Mouse (Mus musculus): ENCODE measurements at regions not wholly inside any gene's neighbourhood (a gene's known extent, or its start where the extent isn't known, plus 50 kb on each side); places are given as distances from the start of the nearest gene placed in this dataset.
A peak's percentile ranks its signal among the peaks of the same experiment; 100 is the strongest.

GRCm38 (mm10) chr8:44155705-44156321 is 446.0 kb upstream of the Adam34 start:
- DNase-seq: no peak

DNA sequence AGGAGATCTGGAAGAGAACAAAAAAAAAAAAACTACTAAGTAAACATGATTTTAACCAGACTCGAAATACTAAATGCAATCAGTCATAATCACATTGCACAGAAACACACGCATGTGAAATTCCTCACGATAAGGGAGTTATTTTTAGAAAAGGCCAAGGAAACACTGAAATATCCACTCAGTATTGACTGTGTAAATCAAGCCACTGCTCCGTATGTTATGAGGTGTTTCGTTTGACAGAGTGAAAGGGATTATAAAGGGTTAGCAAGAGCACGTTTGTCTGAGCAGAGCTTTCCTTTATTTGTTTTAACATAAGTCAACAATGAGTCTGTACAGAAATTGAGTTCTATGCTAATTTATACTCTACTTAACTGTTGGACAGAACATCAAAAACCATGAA is 455.3 kb upstream of the Adam34 start:
- no peak for DNase-seq

DNA sequence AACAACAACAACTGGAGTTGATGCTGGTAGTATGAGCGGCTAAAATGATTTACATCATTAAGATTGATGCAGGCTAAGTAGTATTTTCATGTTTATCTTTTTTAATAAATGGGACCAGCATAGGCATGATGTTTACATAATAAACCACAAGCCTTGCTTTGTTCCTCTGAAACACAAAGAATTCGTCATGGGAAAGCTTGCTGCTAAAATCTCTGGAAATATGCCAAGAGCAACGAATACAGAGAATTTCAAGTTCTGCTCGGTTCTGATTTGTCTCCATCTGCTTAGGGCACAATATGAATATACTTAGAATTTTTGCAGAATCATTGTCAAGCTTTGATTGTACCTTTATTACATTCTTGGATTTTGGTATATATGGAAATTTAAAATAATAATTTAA is 467.2 kb upstream of the Adam34 start:
- no peak for DNase-seq

DNA sequence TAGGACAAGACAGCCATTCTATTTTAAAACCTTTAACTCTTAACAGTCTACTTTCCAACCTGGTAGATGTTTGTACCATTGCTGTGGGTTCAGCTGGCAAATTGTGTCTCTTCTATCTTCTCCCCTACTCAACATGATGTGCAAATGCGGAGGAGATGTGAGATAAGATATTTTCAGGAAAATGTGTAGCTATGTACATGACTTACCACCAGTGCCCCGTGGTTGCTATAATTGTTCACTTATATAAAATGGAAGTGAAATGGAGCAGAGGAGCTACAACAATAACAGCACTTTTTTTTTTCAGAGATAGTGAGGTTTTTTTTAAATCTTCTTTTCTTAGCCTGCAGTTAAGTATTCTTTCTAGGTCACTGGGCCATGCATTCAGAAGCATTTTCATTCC is 492.4 kb upstream of the Adam34 start:
- no peak for DNase-seq

DNA sequence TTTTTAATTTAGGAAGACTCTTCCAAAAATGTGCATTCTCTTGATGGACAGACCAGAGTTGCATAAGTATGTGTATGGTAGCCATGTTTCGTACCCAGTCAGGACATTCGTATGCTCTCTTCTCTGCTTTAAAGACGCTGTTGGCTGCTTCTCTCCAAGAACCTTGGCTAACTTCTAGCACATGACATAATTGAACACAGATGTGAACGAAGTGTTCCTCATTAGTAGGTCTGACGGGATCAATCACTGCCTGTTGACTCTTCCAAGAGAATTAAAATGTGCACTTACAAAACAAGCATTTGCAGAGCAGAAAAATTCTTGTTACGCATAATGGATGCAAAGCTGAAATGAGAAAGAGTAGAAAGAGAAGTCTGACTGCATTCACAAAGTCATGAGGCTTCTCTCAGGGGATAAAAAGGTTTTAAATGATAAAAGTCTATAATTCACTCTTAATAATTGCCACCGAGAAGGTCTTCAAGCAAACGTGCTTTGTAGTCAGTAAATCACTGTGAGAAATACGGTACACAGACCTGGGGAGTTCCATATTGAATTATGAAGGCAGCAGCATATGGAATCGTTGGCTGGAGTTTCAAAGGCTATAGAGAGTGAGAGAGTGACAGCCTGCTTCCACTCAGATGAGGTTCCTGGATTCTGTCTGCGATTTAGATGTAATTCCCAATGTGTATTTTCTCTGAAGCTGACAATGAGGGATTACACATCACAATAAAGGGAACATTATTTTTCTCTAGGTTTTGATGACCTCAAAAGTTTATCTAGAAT is 496.7 kb upstream of the Adam34 start:
- DNase-seq: no peak

DNA sequence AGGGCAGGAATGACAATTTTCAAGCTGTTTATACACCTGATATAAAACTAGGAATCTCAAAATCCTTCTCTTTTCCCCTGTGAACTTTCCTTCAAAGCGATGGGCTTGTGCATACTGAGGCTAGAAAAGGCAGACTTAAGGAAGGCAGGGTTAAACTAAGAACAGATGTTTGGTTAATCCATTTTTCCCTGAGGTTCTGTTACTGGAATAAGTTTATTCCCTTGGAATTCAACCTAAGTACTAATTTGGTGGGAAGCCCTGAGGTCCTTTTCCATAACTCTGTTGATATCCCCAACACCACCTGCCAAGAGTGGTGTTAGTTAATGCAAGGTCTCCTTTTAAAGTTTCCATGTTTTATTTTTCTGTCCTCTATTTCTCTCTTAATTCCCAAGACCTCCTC is 512.5 kb upstream of the Adam34 start:
- DNase-seq: no peak

GRCm38 (mm10) chr8:44252393-44252792 is 542.5 kb upstream of the Adam34 start:
- DNase-seq: no peak

- DNase-seq: no peak
Observed at GRCm38 (mm10) chr8:44257051-44257450, 547.2 kb upstream of the Adam34 start.

DNA sequence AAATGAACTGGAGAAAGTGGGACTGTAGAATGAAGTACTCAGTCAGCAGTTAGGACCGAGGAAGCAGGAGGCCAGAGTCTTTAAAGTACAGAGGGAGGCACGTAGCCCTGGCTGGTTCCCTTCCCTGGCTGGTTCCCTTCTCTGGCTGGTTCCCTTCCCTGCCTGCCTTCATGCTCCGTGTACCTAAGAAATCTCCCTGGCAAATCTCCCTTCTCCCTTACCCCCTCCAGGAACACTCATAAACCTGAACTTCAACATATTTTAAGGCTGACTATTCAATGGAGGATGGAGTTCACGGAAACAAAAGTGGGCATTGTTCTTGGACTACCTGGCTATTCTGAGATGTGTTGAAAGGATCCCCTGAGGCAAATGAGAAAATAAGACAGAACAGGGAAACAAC is 551.2 kb upstream of the Adam34 start:
- DNase-seq: no peak

GRCm38 (mm10) chr8:44273300-44273699 is 563.5 kb upstream of the Adam34 start:
- no peak for DNase-seq

DNA sequence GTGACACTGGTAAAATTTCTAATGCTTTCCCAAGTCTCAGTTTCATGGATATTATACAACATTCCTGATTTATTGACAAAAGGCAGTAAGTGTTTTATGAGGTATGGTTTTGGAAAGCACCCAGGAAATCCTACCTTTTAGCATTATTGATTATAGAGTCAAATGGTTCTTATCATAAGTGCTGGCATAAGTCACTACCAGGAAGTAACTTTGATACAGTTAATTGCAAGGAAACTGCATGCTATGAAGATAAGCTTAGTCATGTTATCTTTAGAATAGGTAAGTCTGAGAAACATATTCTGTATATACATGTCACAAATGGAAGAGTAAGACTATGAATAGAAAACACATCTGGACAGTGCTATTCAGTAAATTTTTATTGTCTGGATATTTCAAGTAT is 608.4 kb upstream of the Adam34 start:
- no peak for DNase-seq

DNA sequence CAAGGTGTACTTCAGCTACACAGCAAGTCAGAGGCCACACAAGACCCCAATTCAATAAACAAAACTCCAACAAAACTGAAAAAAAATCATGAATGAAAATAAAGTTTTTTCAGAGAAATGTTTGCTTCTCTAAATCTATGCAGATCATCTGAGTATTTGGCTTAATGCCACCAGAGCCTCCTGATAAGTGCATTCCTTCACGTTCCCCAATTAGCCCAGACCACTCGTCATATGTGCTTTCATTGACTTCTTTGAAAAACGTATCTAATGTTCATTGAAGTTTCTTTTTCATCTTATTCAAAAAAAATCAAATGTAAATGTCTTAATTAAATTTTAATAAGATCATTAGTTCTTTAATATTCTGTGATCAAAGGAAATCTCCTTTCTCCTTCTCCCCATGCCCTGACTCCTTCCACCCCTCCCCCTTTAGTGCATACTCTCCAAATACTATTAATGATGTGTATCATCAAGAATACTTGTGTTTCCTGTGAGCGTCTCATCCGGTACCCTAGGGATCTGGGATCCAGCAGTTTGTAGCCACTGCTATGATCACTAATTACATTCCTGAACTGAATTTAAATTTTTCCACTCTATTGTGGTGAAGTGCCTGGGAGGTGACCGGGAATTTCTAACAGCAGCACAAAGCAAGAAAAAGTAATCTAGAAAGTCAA is 600.8 kb upstream of the Fat1 start:
- no peak for DNase-seq

- DNase-seq: no peak
Observed at GRCm38 (mm10) chr8:44343401-44343800, 591.8 kb upstream of the Fat1 start.

GRCm38 (mm10) chr8:44343924-44344323 is 591.3 kb upstream of the Fat1 start:
- no peak for DNase-seq

DNA sequence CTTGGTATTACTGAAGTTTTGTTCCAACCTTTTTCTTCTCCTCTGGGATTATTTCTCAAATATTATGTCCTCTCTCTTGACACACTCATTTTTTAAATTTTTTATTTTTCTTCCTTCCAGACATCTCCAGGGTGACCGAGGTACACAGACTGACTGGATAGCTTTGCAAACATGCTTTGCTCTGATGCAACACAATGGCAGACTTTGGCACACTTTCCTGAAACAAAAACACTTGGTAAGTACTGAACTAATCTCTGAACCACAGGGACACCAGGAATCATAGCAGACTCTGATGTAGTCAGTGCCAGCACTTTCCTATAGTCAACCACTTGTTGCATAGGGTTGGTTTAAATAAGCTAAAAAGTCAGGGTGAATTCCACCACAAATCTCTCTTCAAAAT is 587.8 kb upstream of the Fat1 start:
- peak; percentile 2 for DNase-seq

- DNase-seq: no peak
Observed at GRCm38 (mm10) chr8:44373987-44374386, 561.3 kb upstream of the Fat1 start.

DNA sequence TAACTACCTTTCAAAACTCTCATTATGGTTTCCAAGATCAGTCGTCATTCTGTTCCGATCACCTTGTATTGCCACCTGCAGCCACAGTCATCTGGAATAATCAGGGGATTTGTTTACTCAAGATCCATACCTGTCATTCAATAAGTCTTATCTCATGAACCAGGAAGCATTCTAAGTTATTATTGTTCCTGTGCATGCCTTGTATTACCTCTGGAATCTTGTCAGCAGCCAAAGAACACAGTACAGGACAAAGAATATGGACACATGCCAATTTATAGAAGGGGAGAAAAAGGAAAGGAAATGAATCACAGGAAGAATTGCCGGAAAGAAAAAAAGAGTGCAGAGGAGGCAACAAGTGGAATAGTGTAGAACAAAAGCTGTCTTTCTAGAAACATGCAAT is 557.5 kb upstream of the Fat1 start:
- no peak for DNase-seq

DNA sequence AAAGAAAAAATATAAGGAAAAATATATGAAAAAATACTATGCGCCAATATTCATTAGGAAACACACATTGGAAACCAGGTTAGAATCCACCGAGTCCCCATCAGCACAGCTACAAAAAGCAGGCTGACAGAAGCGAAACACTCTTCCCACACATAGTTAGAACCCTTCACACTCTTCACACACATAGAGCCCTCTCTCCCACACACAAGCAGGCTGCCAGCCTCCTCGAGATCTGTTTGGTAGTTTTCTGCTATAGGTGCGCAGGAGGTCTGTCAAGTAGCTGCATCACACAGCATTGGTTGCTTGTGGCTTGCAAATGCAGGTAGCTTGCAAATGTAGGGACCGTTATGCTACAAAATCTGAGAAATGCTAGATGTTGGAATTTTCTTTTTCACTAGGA is 526.8 kb upstream of the Fat1 start:
- no peak for DNase-seq

- no peak for DNase-seq
Observed at GRCm38 (mm10) chr8:44410261-44410660, 525.0 kb upstream of the Fat1 start.

DNA sequence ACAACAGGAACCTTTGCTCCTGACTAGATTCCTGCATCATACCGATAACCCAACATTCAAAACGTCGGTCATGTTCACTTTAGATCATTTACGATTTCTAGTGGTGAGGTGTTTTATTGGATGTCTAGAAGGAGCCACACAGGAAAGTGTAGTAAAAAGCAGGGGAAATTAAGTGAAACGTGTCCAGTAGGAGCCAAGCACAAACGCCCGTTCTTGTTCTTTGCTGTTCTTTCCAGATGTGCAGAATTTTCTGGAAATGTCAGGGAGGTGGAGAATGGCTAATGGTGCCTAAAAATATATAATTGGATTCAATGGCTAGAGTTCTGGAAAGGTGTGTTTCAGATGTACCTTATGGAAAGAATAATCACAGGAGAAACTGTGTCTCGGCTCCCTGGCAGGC is 517.2 kb upstream of the Fat1 start:
- no peak for DNase-seq

DNA sequence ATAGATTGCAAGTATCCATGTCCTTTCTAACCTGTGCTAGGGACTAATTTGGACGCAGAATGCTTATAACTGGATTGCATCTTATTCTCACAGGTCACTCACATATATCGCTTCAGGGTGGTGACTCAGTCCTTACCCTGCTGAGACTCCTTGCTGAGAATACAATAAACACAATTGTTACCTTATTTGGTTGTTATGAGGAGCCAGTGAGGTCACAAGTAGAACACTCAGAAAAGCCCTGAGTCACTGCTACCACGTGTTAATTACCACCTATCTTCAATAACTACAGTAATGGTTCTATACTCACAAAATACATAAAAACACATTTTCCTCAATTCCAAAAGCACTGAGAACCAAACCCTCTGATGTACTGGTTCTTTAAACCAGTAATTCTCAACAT is 479.8 kb upstream of the Fat1 start:
- no peak for DNase-seq

DNA sequence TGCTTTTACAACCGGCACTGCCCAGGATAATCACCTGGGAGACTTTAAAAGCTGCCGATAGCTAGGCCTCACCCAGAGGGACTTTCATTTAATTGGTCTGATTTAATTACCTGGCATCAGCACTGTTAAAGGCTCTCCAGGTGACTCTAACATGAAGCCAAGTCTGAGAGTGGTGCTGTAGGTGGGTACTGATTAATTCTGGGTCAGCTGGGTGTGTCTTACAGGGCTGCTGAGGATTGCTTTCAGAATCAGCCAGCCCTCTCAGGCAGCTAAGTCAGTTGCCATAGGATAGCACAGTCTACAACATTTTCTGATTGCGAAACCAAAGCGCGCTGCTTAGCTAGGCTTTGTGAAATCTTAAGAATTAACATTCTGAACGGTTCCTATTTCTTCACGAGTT is 478.9 kb upstream of the Fat1 start:
- no peak for DNase-seq

- no peak for DNase-seq
Observed at GRCm38 (mm10) chr8:44466409-44467078, 468.7 kb upstream of the Fat1 start.
